Mouse (Mus musculus): ENCODE measurements around the gene Tsks. TPM values are rescaled to one million over a fixed set of nuclear protein-coding genes. Genes with fewer than 3 reads are reported as not detected.

The Tsks gene
- polyA plus RNA-seq, 1 experiment from 2014 or later, result not detected

DNA sequence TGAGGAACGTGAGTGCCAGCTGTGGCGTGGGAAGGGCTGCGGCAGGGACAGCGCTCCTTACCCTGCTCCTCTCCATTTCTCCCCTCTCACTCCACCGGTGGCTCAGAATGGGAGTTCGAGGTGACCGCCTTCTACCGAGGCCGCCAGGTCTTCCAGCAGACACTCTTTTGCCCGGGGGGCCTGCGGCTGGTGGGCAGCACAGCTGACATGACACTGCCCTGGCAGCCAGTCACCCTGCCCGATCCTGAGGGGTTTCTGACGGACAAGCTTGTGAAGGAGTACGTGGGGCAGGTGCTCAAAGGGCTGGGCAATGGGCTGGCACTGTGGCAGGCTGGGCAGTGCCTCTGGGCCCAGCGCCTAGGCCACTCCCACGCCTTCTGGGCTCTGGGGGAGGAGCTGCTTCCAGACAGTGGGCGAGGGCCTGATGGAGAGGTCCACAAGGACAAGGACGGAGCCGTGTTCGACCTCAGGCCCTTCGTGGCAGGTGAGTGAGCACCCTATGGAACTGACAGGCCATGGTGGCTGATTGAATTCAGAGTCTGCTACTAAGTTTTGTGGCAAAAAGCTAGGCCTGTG lies 57.6 kb downstream of the Tsks start:
- H3K9ac ChIP-seq, result 0 out of 2 replicates have a peak overlapping the region, but pooled peaks have one; percentile 15
- 89% methylated on average over 21 of the region's 21 CpGs for WGBS
- H3K4me3 ChIP-seq, result no peak overlapping the region
- no peaks in the 10 kb centered on the region for H3K27me3 ChIP-seq
- H3K36me3 ChIP-seq, result peaks cover 64% of the 10 kb centered on the region
- peaks cover 27% of the 10 kb centered on the region for H3K4me1 ChIP-seq
- no peak for ATAC-seq (ENCODE audit: low FRiP score)
- no peak overlapping the region for H3K4me2 ChIP-seq (replicated peaks)
- no peaks in the 10 kb centered on the region for H3K9me3 ChIP-seq (replicated peaks)
- H3K27ac ChIP-seq, result no peak overlapping the region

DNA sequence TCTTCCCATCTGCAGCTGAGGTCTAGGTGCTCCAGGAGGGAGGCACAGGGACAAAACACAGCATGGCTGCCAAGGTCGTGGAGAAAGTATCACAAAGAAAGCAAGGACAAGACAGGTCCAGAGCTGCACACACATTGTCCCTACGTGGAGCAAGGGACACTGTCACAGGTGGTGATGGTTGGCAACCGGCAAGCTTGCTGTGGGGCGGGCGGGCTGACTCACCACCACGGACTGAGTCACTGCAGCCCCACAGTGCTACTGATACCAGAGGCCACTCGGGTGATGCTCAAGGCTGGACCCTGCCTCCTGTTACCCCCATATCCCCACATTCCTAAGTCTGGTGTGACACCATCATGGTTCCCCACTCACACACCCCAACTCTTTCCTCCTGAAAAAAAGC lies 59.4 kb downstream of the Tsks start:
- no peaks in the 10 kb centered on the region for H3K27me3 ChIP-seq
- H3K9ac ChIP-seq, result no peak overlapping the region
- H3K4me1 ChIP-seq, result peaks cover 17% of the 10 kb centered on the region
- no peak overlapping the region for H3K4me3 ChIP-seq
- H3K36me3 ChIP-seq, result peaks cover 80% of the 10 kb centered on the region
- H3K27ac ChIP-seq, result 0 out of 2 replicates have a peak overlapping the region, but pooled peaks have one; percentile 23
- WGBS, result 87% methylated on average over 7 of the region's 7 CpGs
- H3K9me3 ChIP-seq (replicated peaks), result no peaks in the 10 kb centered on the region
- no peak overlapping the region for H3K4me2 ChIP-seq (replicated peaks)
- no peak for ATAC-seq (ENCODE audit: low FRiP score)

DNA sequence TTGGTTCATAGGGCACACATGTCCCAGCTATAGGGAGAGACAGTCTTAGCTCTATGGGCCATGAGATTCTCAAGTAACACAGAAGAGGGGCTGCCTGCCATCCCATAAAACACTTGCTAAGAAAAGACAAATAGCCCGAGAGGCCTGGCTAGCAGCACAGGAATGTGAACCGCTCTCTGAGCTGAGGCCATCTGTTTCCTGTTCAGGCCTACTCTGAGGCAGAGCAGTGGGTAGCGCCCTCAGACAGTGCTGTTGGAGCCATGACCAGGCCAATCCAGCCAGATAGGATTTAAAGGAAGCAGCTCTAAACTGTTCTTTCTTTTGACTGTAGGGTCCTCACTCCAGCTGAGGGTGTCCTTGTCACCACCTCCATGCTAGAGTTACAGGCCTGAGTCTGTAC lies 61.5 kb downstream of the Tsks start:
- Histone ChIP-seq H3K4me3 (no peak overlapping the region), H3K4me1 (peaks cover 2% of the 10 kb centered on the region; the same call in 1 of the 2 replicates), H3K27me3 (no peaks in the 10 kb centered on the region), H3K4me2 (replicated peaks) (no peak overlapping the region), H3K36me3 (peaks cover 98% of the 10 kb centered on the region), H3K9me3 (replicated peaks) (no peaks in the 10 kb centered on the region), H3K27ac (no peak overlapping the region), H3K9ac (no peak overlapping the region)
- ATAC-seq (ENCODE audit: low FRiP score), result no peak
- WGBS, result 85% methylated on average over 3 of the region's 3 CpGs

DNA sequence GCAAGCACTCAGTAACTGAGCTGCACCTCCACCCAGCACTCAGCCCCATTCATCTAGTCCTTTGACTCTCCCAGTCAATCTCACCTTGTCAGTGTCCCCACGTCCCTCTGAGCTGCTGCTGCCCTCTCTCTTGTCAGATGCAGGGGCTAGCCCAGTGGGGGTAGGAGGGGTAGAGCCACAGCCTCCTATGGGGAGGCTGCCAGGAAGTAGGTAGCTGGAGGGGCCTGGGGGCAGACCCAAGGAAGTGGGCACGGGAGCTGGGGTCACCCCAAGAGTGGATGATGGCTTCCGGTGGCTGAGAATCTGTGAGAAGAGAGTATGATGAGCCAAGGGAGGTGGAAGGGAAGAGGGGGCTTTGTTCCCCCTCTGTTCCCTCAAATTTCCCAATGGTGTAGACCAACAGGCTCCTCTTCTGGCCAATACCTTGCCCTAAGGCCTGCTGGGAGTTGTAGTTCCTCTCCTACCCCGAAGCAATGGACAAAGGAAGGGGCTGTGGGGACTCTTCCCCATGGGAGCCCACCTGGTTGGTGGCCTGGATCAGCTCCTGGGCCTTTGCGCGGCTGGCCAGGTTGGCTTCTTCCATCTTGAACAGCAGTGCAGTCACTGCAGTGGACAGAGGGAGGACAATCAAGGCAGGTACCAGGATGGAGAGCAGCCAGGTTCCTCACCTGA lies 62.5 kb downstream of the Tsks start:
- Histone ChIP-seq H3K4me2 (replicated peaks) (no peak overlapping the region), H3K36me3 (peaks cover 98% of the 10 kb centered on the region), H3K27me3 (no peaks in the 10 kb centered on the region), H3K27ac (no peak overlapping the region), H3K4me3 (no peak overlapping the region), H3K4me1 (no peaks in the 10 kb centered on the region), H3K9me3 (replicated peaks) (no peaks in the 10 kb centered on the region), H3K9ac (peak overlapping the region; percentile 27; the same call in 1 of the 2 replicates)
- WGBS, result 94% methylated on average over 6 of the region's 6 CpGs
- no peak for ATAC-seq (ENCODE audit: low FRiP score)

DNA sequence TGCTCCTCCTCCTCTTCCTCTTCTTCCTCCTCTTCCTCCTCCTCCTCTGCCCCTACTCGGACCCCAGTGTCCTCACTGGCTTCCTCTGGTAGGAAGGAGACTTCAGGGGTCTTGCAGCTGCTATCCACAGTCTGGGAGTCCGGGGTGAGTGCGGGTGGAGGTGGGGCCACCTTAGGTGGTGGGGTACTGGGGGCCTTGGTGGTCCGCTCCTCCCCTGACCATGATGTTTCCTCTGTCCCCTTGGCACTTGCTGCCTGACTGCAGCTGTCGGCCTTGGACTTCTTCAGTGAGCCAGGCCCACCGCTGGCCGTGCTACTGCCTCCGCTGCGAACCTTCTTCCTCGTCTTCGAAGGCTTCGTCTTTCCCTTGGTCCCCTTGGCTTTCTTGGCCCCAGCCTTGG lies 63.5 kb downstream of the Tsks start:
- no peaks in the 10 kb centered on the region for H3K4me1 ChIP-seq
- no peak overlapping the region for H3K27ac ChIP-seq
- peaks cover 94% of the 10 kb centered on the region for H3K36me3 ChIP-seq
- ATAC-seq (ENCODE audit: low FRiP score), result no peak
- no peak overlapping the region for H3K4me3 ChIP-seq
- H3K4me2 ChIP-seq (replicated peaks), result no peak overlapping the region
- H3K9me3 ChIP-seq (replicated peaks), result no peaks in the 10 kb centered on the region
- H3K9ac ChIP-seq, result no peak overlapping the region
- 98% methylated on average over 12 of the region's 12 CpGs for WGBS
- H3K27me3 ChIP-seq, result no peaks in the 10 kb centered on the region

DNA sequence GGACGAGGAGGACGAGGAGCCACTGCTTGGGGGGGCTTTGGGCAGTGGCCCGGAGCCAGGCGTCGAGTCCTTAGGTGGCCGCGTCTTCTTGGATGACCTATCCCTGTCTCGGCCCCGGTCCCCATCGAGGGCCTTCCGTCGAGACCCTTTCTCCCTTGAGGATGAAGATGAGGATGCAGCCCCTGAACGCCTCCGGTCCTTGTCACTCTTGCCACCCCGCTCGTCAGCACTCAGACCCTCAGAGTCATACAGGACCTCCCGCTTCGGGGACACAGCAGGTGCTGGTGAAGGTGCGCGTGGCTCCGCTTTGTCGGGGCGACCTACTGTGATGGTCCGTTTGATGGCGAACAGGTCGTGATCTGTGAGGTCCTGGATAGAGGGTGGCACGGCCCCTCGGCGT lies 64.1 kb downstream of the Tsks start:
- H3K27ac ChIP-seq, result no peak overlapping the region
- 97% methylated on average over 29 of the region's 29 CpGs for WGBS

More for the DNA sequence above, 64.1 kb downstream of the Tsks start:
- Histone ChIP-seq H3K4me1 (no peaks in the 10 kb centered on the region), H3K36me3 (peaks cover 94% of the 10 kb centered on the region), H3K9ac (no peak overlapping the region), H3K9me3 (replicated peaks) (no peaks in the 10 kb centered on the region), H3K4me2 (replicated peaks) (no peak overlapping the region), H3K27me3 (no peaks in the 10 kb centered on the region), H3K4me3 (no peak overlapping the region)
- ATAC-seq (ENCODE audit: low FRiP score), result no peak

Other genes with a start within 250 kb of the Tsks start
- gene Izumo2, start 234.5 kb upstream of the Tsks start, polyA plus RNA-seq (2016; fragmentation: Nextera tagmentation; extraction: Ambion mirVana), result not detected in 2 replicates
- 32.7 and 34.0 TPM in 2 replicates for gene Vrk3, start 194.8 kb upstream of the Tsks start, polyA plus RNA-seq (2016; fragmentation: Nextera tagmentation; extraction: Ambion mirVana)
- gene Zfp473, start 192.2 kb upstream of the Tsks start, polyA plus RNA-seq (2016; fragmentation: Nextera tagmentation; extraction: Ambion mirVana), result 2.3 and 2.8 TPM in 2 replicates
- 69.8 and 73.9 TPM in 2 replicates for gene Nup62, start 127.1 kb upstream of the Tsks start, polyA plus RNA-seq (2016; fragmentation: Nextera tagmentation; extraction: Ambion mirVana)
- 1.8 and 2.5 TPM in 2 replicates for gene Il4i1, start 126.8 kb upstream of the Tsks start, polyA plus RNA-seq (2016; fragmentation: Nextera tagmentation; extraction: Ambion mirVana)
- gene Atf5, start 126.5 kb upstream of the Tsks start, polyA plus RNA-seq (2016; fragmentation: Nextera tagmentation; extraction: Ambion mirVana), result 3.9 and 4.6 TPM in 2 replicates
- gene Akt1s1, start 94.2 kb upstream of the Tsks start, polyA plus RNA-seq (2016; fragmentation: Nextera tagmentation; extraction: Ambion mirVana), result 99.3 and 101 TPM in 2 replicates
- gene Tbc1d17, start 94.1 kb upstream of the Tsks start, polyA plus RNA-seq (2016; fragmentation: Nextera tagmentation; extraction: Ambion mirVana), result 103 and 110 TPM in 2 replicates
- 34.7 and 35.1 TPM in 2 replicates for gene Pnkp, start 86.1 kb upstream of the Tsks start, polyA plus RNA-seq (2016; fragmentation: Nextera tagmentation; extraction: Ambion mirVana)
- 606 and 662 TPM in 2 replicates for gene Ptov1, start 73.4 kb upstream of the Tsks start, polyA plus RNA-seq (2016; fragmentation: Nextera tagmentation; extraction: Ambion mirVana)
- 153 and 155 TPM in 2 replicates for gene Med25, start 50.5 kb upstream of the Tsks start, polyA plus RNA-seq (2016; fragmentation: Nextera tagmentation; extraction: Ambion mirVana)
- 19.1 and 22.7 TPM in 2 replicates for gene Fuz, start 47.1 kb upstream of the Tsks start, polyA plus RNA-seq (2016; fragmentation: Nextera tagmentation; extraction: Ambion mirVana)
- gene Ap2a1, start 13.7 kb upstream of the Tsks start, polyA plus RNA-seq (2016; fragmentation: Nextera tagmentation; extraction: Ambion mirVana), result 103 and 107 TPM in 2 replicates
- 42.8 and 44.2 TPM in 2 replicates for gene Cpt1c, start 31.6 kb downstream of the Tsks start, polyA plus RNA-seq (2016; fragmentation: Nextera tagmentation; extraction: Ambion mirVana)
- gene Prmt1, start 43.4 kb downstream of the Tsks start, polyA plus RNA-seq (2016; fragmentation: Nextera tagmentation; extraction: Ambion mirVana), result 551 and 566 TPM in 2 replicates
- gene Irf3, start 54.4 kb downstream of the Tsks start, polyA plus RNA-seq (2016; fragmentation: Nextera tagmentation; extraction: Ambion mirVana), result 62.7 and 74.3 TPM in 2 replicates
- gene Bcl2l12, start 55.5 kb downstream of the Tsks start, polyA plus RNA-seq (2016; fragmentation: Nextera tagmentation; extraction: Ambion mirVana), result 46.7 and 46.8 TPM in 2 replicates
- gene Scaf1, start 73.2 kb downstream of the Tsks start, polyA plus RNA-seq (2016; fragmentation: Nextera tagmentation; extraction: Ambion mirVana), result 50.6 and 52.4 TPM in 2 replicates
- gene Rras, start 74.8 kb downstream of the Tsks start, polyA plus RNA-seq (2016; fragmentation: Nextera tagmentation; extraction: Ambion mirVana), result 22.6 and 23.2 TPM in 2 replicates
- gene Prr12, start 109.7 kb downstream of the Tsks start, polyA plus RNA-seq (2016; fragmentation: Nextera tagmentation; extraction: Ambion mirVana), result 10.9 and 14.0 TPM in 2 replicates
- gene Nosip, start 119.2 kb downstream of the Tsks start, polyA plus RNA-seq (2016; fragmentation: Nextera tagmentation; extraction: Ambion mirVana), result 55.9 and 60.0 TPM in 2 replicates
- 17.8 and 18.0 TPM in 2 replicates for gene Prrg2, start 119.5 kb downstream of the Tsks start, polyA plus RNA-seq (2016; fragmentation: Nextera tagmentation; extraction: Ambion mirVana)
- 177 and 180 TPM in 2 replicates for gene Rcn3, start 149.0 kb downstream of the Tsks start, polyA plus RNA-seq (2016; fragmentation: Nextera tagmentation; extraction: Ambion mirVana)
- 20.2 and 21.0 TPM in 2 replicates for gene Fcgrt, start 160.6 kb downstream of the Tsks start, polyA plus RNA-seq (2016; fragmentation: Nextera tagmentation; extraction: Ambion mirVana)
- gene Rps11, start 181.2 kb downstream of the Tsks start, polyA plus RNA-seq (2016; fragmentation: Nextera tagmentation; extraction: Ambion mirVana), result 982 and 1,135 TPM in 2 replicates
- 977 and 1,019 TPM in 2 replicates for gene Rpl13a, start 185.6 kb downstream of the Tsks start, polyA plus RNA-seq (2016; fragmentation: Nextera tagmentation; extraction: Ambion mirVana)
- gene Gm45713, start 193.0 kb downstream of the Tsks start, polyA plus RNA-seq (2016; fragmentation: Nextera tagmentation; extraction: Ambion mirVana), result 0.31 TPM in 1 of 2 replicates, not detected in the other
- 0.52 and 1.6 TPM in 2 replicates for gene Flt3l, start 193.2 kb downstream of the Tsks start, polyA plus RNA-seq (2016; fragmentation: Nextera tagmentation; extraction: Ambion mirVana)
- 90.3 and 91.0 TPM in 2 replicates for gene Pih1d1, start 211.1 kb downstream of the Tsks start, polyA plus RNA-seq (2016; fragmentation: Nextera tagmentation; extraction: Ambion mirVana)
- 33.4 and 39.8 TPM in 2 replicates for gene Aldh16a1, start 211.4 kb downstream of the Tsks start, polyA plus RNA-seq (2016; fragmentation: Nextera tagmentation; extraction: Ambion mirVana)
- gene Slc17a7, start 220.7 kb downstream of the Tsks start, polyA plus RNA-seq (2016; fragmentation: Nextera tagmentation; extraction: Ambion mirVana), result 1.1 and 1.2 TPM in 2 replicates
- gene Gfy, start 236.4 kb downstream of the Tsks start, polyA plus RNA-seq (2016; fragmentation: Nextera tagmentation; extraction: Ambion mirVana), result not detected in 2 replicates
- not detected in 2 replicates for gene Pth2, start 237.8 kb downstream of the Tsks start, polyA plus RNA-seq (2016; fragmentation: Nextera tagmentation; extraction: Ambion mirVana)

All from hindbrain, embryonic 12.5 days (tissue).